Mouse (Mus musculus) adrenal gland, adult 2 months (tissue): Measurements from ENCODE around the gene Hspbap1. TPM values are rescaled to one million over a fixed set of nuclear protein-coding genes. Genes with fewer than 3 reads are reported as not detected.

Source experiments
- DNase-seq: peaks from one replicate; pipeline ENCODE4 v3.0.0; 2021
- polyA plus RNA-seq: library from polyadenylated mRNA; depleted of rRNA; stranded (reverse); fragments of >200 nt; gene quantifications from 2 replicates; pipeline ENCODE4 v1.2.3, GENCODE M21; 2012
- total RNA-seq, 2 experiments: library from RNA; stranded (reverse); gene quantifications; 2 replicates each; pipeline ENCODE4 v1.2.3; 2021

The Hspbap1 gene
- total and polyA plus RNA-seq, 3 experiments, result 1.8 to 7.0 (median 3.5) TPM

DNA sequence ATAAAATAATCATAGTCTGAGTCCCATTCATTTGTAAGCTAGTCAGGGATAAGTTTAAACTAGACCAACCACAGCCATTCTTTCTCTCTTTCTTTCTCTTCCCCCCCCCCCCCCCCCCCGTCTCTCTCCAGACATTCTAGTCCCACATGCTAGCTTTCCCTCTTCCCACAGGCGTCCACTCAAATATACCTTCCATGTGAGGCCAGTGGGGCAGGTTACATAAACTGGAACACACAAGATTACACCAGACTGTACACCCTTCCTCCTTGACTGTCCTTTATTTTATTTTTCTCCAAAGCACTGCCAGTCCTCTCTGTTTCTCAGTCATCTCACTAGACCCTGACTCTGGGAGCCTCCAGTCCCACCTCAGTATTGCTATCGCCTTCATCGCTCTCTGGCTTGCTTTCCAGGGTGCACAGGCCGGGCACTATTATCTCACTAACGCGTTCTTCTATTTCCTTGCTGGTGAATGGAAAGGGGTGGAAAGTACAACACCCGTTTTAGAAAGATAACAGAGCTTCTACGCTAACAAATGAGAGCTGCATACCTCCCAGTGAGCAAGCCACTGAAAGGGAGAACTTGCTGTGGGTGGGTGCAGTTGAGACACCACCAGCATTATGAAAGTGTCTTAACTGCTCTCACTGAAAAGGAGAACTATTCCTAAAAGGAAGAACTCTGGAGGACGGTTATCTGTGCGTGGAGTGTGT is 6.4 kb upstream of the Hspbap1 start:
- no peak for DNase-seq

DNA sequence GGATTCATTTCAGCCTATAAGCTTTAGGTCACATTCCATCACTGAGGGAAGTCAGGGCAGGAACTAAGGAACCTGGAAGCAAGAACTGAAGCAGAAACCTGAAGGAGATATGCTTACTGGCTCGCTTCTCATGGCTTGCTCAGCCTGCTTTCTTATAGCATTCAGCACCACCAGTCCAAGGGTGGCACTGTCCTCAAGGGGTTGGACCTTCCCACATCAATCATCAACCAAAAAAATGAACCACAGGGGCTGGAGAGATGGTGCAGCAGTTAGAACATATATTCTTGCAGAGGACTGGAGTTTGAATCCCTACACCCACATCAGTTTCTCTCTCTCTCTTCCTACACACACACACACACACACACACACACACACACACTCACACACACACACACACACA is 5.2 kb upstream of the Hspbap1 start:
- no peak for DNase-seq

- no peak for DNase-seq
Observed at GRCm38 (mm10) chr16:35765449-35765848, 4.7 kb upstream of the Hspbap1 start.

- no peak for DNase-seq
Observed at GRCm38 (mm10) chr16:35766366-35766765, 3.8 kb upstream of the Hspbap1 start.

DNA sequence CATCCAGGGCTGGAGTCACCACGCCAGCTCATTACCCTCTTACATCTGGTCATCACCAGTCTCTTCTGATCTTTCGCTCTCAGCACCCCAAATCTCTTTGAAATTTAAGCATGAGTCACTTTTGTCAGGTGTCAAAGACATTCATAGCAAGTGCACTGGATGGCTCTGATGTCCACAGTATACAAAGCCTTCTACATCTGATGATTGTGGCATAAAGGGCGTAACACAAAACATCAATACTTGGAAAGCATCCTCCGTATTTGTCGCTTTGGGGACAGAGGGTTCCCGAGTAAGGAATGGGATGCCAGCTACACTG is 1.7 kb upstream of the Hspbap1 start:
- DNase-seq, result peak; percentile 21

DNA sequence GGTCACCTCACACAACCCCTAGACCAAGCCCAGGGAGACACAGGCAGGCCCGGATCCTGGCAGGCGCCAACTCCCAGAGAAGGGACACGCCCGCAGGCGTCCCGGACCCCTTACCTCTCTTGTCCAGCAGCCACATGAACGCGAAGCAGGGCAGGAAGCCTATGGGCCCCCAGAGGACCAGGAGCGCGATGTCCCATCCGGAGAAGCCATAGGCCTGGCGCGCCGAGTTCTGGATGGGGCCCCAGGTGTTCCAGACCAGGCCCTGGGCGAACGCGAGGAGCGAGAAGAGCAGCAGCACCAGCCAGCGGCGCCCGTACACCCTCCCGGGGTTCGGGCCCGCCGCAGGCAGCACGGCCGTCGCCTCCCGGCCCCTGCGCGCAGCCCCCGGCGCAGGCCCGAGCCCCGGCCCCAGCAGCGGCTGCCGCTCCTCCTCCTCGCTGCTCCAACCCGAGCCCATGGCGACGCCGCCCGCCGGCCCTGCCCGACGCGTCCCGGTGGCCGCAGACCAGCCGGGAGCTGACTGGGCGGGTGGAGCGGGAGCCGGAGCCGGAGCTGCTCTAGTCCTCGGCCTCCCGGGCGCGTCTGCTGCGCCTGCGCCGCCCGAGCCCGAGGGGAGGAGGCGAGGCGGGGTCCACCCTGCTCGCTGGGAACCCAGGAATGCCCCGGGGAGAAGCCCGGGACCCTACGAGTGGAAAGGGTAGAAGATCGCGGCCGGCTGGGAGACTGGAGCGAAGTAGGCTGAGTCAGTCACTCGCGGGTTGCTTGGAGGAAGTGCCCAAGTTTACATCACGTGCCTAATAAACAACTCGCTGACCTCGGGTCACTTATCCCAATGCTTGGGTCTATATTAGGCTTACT is 1.2 kb upstream of the Hspbap1 start, which contains the start of gene Dirc2:
Dirc2 (minus strand) TSS at position 572 of the 858 bp plus-strand sequence.
- peak; percentile 91 for DNase-seq

- no peak for DNase-seq
Observed at GRCm38 (mm10) chr16:35771141-35771540, 966 bp downstream of the Hspbap1 start.

GRCm38 (mm10) chr16:35771606-35772005 is 1.4 kb downstream of the Hspbap1 start:
- DNase-seq, result no peak

GRCm38 (mm10) chr16:35772598-35772997 is 2.4 kb downstream of the Hspbap1 start:
- DNase-seq, result no peak

DNA sequence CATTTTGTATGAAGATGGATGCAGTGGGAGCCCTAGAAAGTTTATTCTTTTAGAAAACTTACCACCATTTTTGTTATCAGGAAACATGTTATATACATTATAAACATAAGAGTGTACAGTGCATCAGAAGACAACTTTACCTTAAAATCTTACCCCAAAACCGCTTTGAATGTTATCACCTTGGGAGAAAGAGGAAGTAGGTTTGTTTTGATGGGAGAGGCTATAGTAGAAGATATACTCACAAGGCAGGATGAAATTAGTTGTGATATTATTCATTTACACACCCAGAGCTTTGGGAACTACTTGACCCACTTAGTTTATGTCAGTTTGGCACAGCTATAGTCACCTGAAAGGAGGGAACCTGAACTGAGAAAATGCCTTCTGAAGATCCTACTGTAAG is 5.7 kb downstream of the Hspbap1 start:
- no peak for DNase-seq

GRCm38 (mm10) chr16:35776737-35777136 is 6.6 kb downstream of the Hspbap1 start:
- DNase-seq, result no peak

- no peak for DNase-seq
Observed at GRCm38 (mm10) chr16:35777768-35778167, 7.6 kb downstream of the Hspbap1 start.

DNA sequence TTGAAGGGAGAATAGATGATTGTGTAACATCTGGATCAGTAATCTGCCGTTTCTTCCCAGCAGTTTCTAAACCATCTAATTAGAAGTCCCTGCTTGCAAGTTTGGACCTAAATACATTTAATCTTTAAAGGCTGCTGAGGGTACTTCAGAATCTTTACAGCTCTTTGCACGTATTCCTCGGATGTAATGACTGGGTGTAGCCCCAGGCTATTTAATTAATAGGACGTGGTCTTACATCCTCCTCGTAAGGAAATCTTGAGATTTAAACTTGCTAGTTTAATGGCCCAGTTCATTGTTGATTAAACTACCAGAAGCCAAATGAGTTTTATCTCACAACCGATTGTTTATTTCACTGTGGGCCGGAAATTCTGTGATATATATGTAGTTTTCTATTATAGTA is 9.5 kb downstream of the Hspbap1 start:
- no peak for DNase-seq

- DNase-seq, result no peak
Observed at GRCm38 (mm10) chr16:35781096-35781495, 10.9 kb downstream of the Hspbap1 start.

DNA sequence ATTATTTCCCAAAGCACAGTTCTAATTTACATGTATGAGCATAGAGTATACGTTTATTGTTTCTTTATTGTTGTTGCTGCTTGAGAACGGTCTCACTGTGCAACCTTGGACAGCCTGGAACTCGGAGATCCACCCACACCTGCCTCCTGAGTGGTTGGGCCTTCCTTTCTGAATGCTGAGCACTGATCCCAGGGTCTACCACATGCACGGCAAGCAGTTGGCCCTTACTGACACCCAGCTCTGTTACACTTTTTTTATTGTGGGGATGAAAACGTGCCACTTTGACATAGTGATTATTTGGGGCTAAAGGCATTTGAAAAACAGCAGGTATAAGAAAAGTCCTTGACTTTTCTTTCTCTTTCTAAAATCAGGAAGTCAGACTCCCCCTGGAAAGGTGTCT is 11.5 kb downstream of the Hspbap1 start:
- DNase-seq, result no peak

GRCm38 (mm10) chr16:35782451-35783206 is 12.5 kb downstream of the Hspbap1 start:
- DNase-seq, result no peak

DNA sequence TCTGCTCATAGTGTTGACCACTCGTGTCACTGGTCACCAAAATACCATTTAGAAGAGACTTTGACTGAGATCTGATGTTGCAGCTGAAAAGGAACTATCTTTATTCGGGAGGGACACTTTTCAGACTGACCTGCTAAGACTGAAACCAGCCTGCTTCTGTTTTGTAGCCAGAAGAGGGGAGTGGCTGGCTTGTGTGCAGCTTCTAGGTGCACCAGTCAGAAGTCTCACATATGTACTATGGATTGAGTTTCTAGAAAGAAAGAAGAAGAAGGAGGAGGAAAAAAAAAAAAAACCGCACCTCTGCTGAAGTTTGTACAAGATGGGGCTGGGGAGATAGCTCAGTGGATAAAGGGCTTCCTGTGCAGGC is 13.0 kb downstream of the Hspbap1 start:
- no peak for DNase-seq

DNA sequence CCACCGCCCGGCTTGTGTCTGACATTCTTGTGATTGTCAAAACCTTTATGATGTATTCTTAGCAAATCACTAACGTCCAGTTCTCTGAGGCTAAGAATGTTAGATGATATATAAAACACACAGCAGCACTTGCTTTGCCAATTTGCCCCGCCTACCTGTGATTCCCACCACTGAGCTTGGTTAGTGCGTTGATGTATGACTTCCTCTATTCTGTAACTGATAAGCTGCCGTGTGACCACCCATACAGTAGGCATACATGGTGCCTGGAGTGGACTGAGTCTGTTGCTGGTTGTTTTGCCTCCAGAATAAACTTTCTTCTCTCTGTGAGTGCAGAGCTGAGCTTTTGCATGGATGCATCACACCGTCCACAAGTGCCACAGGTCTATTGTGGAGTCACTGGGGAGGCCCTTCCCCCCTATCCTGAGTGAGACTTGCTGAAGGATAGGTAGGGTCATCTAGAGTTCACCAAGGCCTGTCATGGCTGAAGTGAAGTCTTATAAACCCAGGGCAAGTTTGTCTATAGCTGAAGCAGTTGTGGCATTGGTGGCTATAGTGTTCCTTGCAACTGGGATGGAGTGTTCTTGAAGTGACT is 14.1 kb downstream of the Hspbap1 start:
- no peak for DNase-seq

GRCm38 (mm10) chr16:35787163-35787562 is 17.0 kb downstream of the Hspbap1 start:
- DNase-seq, result no peak

GRCm38 (mm10) chr16:35787568-35788189 is 17.5 kb downstream of the Hspbap1 start:
- no peak for DNase-seq

GRCm38 (mm10) chr16:35788330-35788729 is 18.2 kb downstream of the Hspbap1 start:
- DNase-seq, result no peak

GRCm38 (mm10) chr16:35791962-35792521 is 21.9 kb downstream of the Hspbap1 start:
- no peak for DNase-seq
